Mouse (Mus musculus): ENCODE results near the gene Cenpb.

Cenpb gene

GRCm38 (mm10) chr2:131139287-131139686, 40.6 kb downstream of the Cenpb start:
- DNase-seq (ENCODE audit: low read depth, low spot score): no peak

- no peak for DNase-seq (ENCODE audit: low read depth, low spot score)
Measured at GRCm38 (mm10) chr2:131138760-131139159, 41.1 kb downstream of the Cenpb start.

- no peak for DNase-seq (ENCODE audit: low read depth, low spot score)
Measured at GRCm38 (mm10) chr2:131138296-131138695, 41.6 kb downstream of the Cenpb start.

- DNase-seq (ENCODE audit: low read depth, low spot score): no peak
Measured at GRCm38 (mm10) chr2:131135521-131136139, 44.2 kb downstream of the Cenpb start.

GRCm38 (mm10) chr2:131134826-131135400, 45.0 kb downstream of the Cenpb start:
- DNase-seq (ENCODE audit: low read depth, low spot score): no peak

- no peak for DNase-seq (ENCODE audit: low read depth, low spot score)
Measured at GRCm38 (mm10) chr2:131134381-131134780, 45.5 kb downstream of the Cenpb start.

- DNase-seq (ENCODE audit: low read depth, low spot score): no peak
Measured at GRCm38 (mm10) chr2:131132930-131133547, 46.8 kb downstream of the Cenpb start, which contains the start of gene Gm11037. Gene Gm11037 (plus strand): TSS chr2:131133497.

GRCm38 (mm10) chr2:131132111-131132888, 47.6 kb downstream of the Cenpb start:
- DNase-seq (ENCODE audit: low read depth, low spot score): no peak

GRCm38 (mm10) chr2:131130849-131131248, 49.0 kb downstream of the Cenpb start:
- DNase-seq (ENCODE audit: low read depth, low spot score): no peak

GRCm38 (mm10) chr2:131129836-131130235, 50.0 kb downstream of the Cenpb start:
- no peak for DNase-seq (ENCODE audit: low read depth, low spot score)

GRCm38 (mm10) chr2:131128636-131129157, 51.2 kb downstream of the Cenpb start:
- no peak for DNase-seq (ENCODE audit: low read depth, low spot score)

GRCm38 (mm10) chr2:131128211-131128610, 51.7 kb downstream of the Cenpb start:
- DNase-seq (ENCODE audit: low read depth, low spot score): no peak

GRCm38 (mm10) chr2:131127161-131127730, 52.6 kb downstream of the Cenpb start, which contains the start of gene Hspa12b:
Gene Hspa12b (plus strand): TSS chr2:131127280.
- DNase-seq (ENCODE audit: low read depth, low spot score): no peak

- no peak for DNase-seq (ENCODE audit: low read depth, low spot score)
Measured at GRCm38 (mm10) chr2:131125964-131126815, 53.7 kb downstream of the Cenpb start.

All from brain, embryonic 18.5 days (tissue).